Mouse (Mus musculus) spleen, embryonic (tissue): Measurements from ENCODE around the gene Slc17a5.

Experiments
- CTCF ChIA-PET: fragments of 350-600 bp; sonication (Branson Sonifier 250); formaldehyde crosslinking; loops from one replicate; lab custom pipeline; 2022; lab: Charles Lee

The Slc17a5 gene

DNA sequence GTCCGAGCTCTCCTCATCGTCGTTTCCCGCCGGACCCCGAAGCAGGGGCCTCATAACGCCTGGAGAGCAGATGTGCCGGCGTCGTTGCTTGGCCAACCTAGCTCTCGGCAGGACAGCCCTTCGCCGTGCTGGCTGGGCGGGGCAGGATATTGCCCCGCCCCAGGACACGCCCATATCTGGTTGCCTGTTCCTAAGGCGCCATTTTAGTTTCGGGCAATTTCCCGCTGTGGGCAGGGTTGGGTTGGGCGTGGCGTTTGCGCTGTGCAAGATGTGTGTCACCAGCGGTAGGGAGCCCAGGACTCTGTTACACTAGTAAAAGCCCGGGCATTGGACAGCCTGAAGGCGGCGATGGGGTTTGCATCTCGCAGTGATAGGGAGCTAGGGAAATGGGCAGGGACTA is at the start of gene Slc17a5:
TSS of gene Slc17a5 (minus strand) at position 128 of the 400 bp plus-strand sequence.
- CTCF ChIA-PET = interaction anchor here (0.8 kb wide), 1 partner anchor 109 kb away, joined by 3 read pairs; no protein-coding TSS in a partner anchor

DNA sequence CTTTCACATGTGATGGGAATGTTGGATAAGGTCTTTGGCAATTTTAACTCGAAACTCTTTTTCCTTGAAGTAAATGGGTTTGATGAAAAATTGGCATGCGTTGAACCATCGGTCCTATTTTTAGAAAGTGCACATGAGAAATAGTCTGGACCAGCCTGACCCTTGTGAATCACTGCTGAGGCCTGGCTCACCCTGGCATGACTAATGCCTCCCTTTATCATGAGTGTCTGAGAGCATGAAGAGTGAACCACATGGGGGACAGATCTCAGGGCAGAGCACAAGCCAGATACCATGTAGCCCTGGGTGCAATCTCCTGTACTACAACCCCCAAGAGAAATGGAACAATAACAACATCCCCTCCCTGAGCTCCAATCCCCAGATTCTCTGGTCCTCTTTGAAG is 46.1 kb upstream of the Slc17a5 start:
- CTCF ChIA-PET = no interaction called here

GRCm38 (mm10) chr9:78631755-78632434 is 44.1 kb upstream of the Slc17a5 start:
- CTCF ChIA-PET = no interaction called here

DNA sequence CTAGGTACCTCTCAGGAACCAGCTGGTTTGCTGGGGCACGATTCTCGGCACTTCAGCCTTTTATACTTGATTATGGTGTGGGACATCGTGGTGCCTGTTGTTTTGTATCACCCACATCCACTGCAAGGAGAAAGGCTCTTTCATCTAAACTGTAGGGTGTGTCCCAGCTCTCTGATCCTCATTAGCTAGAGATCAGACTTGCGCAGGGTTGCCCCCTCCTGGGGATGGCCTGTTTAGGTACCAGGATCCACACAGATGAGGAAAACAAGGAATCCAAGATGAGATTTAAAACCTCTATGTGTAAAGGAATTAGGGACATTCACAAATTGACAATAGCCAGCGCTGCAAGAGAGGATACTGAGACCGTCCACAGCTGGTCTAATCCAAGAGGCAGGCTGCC is 42.1 kb upstream of the Slc17a5 start:
- CTCF ChIA-PET = no interaction called here

DNA sequence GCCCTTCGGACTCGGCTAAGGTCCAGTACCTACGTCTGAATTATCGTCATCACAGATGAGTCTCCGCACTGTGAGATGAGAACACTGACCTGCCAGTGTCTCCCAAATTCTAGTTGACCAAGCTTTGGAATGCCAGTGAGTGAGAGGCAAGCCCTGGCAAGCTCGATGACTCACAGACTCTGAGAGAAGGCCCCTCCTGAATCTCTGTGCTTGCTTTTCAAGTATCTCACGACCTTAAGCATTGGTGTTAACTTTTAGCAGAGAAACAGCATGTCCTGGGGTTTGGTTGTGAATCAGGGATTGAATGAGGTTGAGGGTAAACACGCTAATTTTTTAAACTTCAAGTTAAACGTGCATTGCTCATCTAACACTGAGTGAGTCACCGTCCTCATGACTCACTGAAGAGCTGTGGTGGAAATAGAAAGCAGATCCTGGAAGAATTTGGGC is 35.5 kb upstream of the Slc17a5 start:
- CTCF ChIA-PET = no interaction called here

DNA sequence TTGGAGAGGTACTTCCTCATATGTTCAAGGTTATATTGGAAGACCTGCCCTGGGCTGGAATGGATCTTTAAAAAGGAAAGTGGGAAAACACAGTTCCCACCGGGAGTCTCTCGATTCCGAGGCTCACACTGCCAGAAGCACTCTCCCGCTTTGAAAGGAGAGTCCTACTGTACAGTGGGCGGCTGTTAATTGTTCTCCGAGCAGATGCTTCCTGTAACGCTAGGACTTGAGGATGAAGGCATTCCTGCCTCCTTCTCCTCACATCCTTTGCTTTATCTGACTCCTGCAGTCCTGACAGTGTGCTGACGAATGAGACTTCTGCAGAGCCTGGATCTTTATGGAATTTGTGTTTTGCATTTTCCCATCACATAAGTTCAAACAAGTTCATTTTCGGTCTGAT is 31.4 kb upstream of the Slc17a5 start:
- CTCF ChIA-PET = no interaction called here

GRCm38 (mm10) chr9:78615401-78616021 is 27.7 kb upstream of the Slc17a5 start, which contains the start of gene Cd109:
Cd109 (plus strand) TSS chr9:78615546.
- CTCF ChIA-PET = no interaction called here

GRCm38 (mm10) chr9:78614201-78614600 is 26.4 kb upstream of the Slc17a5 start:
- CTCF ChIA-PET = no interaction called here

- CTCF ChIA-PET = no interaction called here
These were observed 13.3 kb upstream of the Slc17a5 start for GRCm38 (mm10) chr9:78601046-78601730.

DNA sequence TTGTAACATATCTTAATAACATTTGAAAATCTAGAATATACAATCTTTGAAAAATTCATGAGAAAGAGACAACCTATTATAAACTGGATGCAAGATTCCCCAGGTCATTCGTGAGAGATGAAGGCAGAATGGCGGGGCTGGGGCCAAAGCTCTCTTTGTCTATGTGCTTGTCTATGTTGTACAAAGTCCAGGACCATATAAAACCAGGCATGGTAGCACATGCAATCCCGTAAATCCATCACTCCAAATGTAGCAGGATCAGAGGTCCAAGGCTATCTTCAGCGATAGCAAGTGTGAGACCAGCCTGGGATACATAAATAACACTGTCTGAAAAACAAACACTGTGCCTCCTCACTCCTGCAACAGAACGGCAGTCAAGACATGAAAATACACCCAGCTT is 12.1 kb upstream of the Slc17a5 start:
- CTCF ChIA-PET = no interaction called here

DNA sequence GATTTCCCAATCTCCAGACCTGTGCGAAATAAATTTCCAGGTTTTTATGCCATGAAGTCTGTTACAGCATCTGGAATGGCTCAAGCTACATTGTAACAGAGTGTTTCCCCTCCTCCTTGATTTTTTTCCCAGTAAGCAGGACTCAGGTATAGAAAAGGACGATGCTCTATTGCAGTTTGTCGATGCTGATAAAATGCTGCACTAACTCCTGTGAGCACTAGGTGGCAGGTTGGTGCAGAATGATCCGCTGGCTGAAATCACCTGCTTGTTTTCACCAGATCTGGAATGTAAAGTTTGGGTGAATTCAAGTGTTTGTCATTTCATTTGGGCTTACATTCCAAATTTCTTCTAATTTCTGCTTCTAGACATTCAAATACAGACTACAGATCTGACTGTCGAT is 9.0 kb upstream of the Slc17a5 start:
- CTCF ChIA-PET = no interaction called here

DNA sequence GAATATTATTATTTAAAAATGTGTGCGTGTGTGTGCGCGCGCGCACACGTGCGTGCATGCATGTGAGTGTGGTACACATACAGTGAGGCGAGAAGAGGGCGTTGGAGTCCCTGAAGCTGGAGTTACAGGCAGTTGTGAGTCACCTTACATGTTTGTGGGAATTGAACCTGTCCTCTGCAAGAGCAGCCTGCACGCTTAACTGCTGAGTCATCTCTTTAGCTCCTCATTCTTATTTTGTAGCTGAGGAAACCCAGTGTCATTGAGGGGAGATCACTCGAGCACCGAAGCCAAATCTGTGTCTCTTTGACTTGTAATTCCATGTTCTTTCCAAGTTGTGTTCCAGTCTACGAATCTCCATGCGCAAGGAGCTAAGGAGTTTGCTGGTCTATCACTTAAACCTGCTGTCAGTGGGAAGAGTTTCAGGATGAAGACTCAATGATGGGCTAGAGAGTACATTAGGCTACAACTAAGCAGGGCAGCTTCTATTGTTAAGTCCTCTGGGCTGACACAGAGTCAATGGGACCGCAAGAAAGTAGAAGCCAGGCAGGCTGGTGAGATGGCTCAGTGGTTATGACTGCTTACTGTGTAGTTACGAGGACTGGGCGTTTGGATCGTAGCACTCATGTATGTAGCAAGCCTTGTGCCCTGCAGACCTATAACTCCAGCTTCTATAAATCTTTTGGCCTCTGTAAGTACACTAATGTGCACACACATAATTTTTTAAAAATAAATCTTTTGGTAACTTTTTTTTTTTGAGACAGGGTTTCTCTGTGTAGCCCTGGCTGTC is 8.1 kb upstream of the Slc17a5 start:
- CTCF ChIA-PET = interaction anchor here (0.6 kb wide), 1 partner anchor 170 kb away, joined by 6 read pairs; no protein-coding TSS in a partner anchor

DNA sequence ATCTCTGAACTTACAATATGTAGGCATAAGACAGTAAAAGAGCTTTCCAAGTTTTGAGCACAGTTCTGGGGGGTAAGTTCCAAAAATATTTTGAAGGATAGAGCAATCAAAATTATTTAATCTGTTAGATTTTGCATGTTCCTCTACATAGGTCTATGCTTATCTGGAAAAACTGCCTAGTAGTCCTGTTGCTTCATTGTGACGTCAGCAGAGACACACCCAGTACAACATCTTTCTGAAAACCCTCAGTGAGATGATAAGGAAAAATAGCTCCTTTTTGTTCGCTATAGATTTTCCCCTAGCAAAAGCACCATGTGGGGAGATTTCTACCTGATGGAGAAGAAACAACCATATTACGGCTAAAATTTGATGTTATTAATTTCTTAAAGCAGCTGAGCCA is 7.4 kb upstream of the Slc17a5 start:
- CTCF ChIA-PET = interaction anchor here (0.6 kb wide), 1 partner anchor 170 kb away, joined by 6 read pairs; no protein-coding TSS in a partner anchor

DNA sequence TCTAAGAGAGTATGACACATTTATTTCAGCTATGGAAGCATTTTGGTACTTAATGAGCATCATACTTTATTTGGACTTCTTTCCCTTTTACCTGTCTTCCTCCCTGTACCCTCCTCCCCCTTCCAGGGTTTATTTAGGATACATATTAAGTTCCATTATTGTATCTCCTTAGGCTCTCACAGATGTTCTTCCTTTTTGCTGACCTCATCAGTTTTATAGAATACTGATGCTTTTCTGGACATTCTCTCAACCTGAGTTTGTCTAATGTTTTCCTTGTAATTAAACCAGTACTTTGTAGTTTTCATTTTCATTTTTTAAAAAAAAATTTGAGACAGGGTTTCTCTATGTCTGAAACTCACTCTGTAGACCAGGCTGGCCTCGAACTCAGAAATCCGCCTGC is 2.6 kb upstream of the Slc17a5 start:
- CTCF ChIA-PET = interaction anchor here (0.6 kb wide), 2 partner anchors 37 to 934 kb away, joined by 3 to 10 read pairs; no protein-coding TSS in a partner anchor

GRCm38 (mm10) chr9:78588411-78589033 is 681 bp upstream of the Slc17a5 start:
- CTCF ChIA-PET = interaction anchor here (0.8 kb wide), 1 partner anchor 110 kb away, joined by 3 read pairs; no protein-coding TSS in a partner anchor

DNA sequence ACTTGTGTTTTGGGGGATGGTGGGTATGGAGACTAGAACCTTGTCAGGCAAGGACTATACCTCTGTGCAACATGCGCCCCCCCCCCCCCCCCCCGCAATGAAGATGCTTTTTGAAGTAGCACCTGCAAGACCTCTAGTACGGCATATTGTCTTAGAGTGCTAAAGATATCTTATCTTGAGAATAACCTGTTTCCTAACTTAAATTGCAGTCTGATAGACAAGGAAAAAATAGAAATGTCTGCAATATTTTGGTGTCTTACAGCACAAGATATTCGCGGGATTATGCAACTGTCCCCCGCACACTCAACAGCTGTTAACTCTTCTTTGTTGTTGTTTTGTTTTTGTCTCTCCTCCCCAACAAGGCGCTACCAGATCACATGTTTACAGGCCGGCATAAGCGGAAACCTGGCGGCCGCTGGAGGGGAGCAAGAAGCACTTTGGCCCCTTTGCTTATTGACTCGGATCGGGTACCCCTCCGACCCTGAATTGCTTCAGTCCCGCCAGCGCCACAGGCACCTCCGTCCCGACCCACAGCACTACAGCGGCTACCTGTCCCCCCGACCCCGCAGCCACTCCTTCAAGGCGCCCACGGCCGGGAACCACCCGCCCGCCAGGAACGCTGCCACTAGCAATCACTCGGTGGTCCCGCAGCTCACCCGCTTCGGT is 490 bp downstream of the Slc17a5 start:
- CTCF ChIA-PET = no interaction called here

DNA sequence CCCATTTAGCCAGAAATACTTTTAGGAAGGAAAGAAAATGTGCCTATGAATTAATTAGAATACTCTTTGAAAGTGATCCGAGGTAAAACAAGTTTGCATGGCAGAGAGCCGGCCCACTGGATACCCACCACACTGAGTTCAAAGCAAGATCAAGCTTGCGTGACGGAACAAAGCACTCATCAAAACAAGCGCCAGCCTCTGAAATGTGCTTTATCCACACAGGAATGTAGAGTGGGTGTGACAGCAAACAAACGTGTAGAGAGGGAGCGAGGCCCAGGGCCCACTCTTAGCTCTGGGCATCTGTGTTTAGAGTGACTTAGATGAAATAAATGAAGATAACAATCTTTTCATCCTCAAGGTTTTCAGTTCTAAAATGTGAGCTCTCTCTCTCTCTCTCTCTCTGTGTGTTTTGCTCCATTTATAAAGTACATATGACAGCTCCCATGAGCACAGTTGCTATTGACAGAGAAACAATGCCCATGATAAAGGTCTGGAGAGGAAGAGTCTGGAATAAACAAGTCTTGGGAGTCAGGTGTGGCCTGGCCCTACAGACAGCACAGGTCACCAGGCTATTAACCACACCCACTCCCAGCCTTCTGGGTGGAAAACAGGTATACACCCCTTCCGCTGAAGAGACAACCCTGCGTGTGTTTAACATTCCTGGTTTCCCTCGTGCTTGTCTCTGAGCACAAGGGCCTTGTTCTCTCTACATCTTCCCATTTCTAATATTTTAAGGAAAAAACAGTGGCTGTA is 8.0 kb downstream of the Slc17a5 start:
- CTCF ChIA-PET = no interaction called here

- CTCF ChIA-PET = no interaction called here
These were observed 9.0 kb downstream of the Slc17a5 start for GRCm38 (mm10) chr9:78578824-78579223.

DNA sequence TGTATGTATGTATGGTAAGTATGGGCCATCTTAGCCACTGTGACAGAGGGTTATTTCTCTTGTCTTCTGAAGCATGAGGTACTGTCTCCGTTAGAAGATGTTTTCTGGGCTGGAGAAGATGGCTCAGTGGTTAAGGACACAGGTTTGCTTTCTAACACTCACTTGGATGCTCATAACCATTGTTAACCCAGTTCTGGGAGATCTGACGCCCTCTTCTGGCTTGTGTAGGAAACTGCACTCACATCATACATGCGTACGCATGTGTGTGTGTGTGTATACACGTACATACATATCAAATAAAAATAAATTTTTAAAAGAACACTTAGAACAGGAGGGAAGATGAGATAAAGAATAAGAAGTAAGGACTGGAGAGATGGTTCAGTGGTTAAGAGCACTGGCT is 11.4 kb downstream of the Slc17a5 start:
- CTCF ChIA-PET = no interaction called here

- CTCF ChIA-PET = no interaction called here
These were observed 17.9 kb downstream of the Slc17a5 start for GRCm38 (mm10) chr9:78569934-78570333.
